Mouse (Mus musculus): ENCODE measurements around the gene Tnfaip8l1. TPM values are rescaled to one million over a fixed set of nuclear protein-coding genes. Genes with fewer than 3 reads are reported as not detected.

Gene Tnfaip8l1
- polyA plus RNA-seq, 1 experiment from 2014 or later, result 1.2 TPM

- Histone ChIP-seq H3K36me3 (ENCODE audit: inconsistent target) (no peaks in the 10 kb centered on the region), H3K27ac (no peak overlapping the region), H3K79me2 (ENCODE audit: inconsistent target) (no peaks in the 10 kb centered on the region), H3K4me3 (ENCODE audit: inconsistent target) (no peak overlapping the region)
- 49% methylated on average over 9 of the region's 9 CpGs for WGBS (ENCODE audit: missing documents)
These were observed 14.0 kb upstream of the Tnfaip8l1 start for GRCm38 (mm10) chr17:56148280-56148679.

- Histone ChIP-seq H3K27ac (no peak overlapping the region), H3K4me3 (ENCODE audit: inconsistent target) (no peak overlapping the region), H3K36me3 (ENCODE audit: inconsistent target) (no peaks in the 10 kb centered on the region), H3K79me2 (ENCODE audit: inconsistent target) (no peaks in the 10 kb centered on the region)
- 10% methylated on average over 28 of the region's 30 CpGs for WGBS (ENCODE audit: missing documents)
These were observed 13.3 kb upstream of the Tnfaip8l1 start for GRCm38 (mm10) chr17:56148790-56149618.

GRCm38 (mm10) chr17:56149897-56150296 lies 12.4 kb upstream of the Tnfaip8l1 start:
- no peak overlapping the region for H3K27ac ChIP-seq
- 73% methylated on average over 2 of the region's 2 CpGs for WGBS (ENCODE audit: missing documents)
- no peaks in the 10 kb centered on the region for H3K36me3 ChIP-seq (ENCODE audit: inconsistent target)
- H3K4me3 ChIP-seq (ENCODE audit: inconsistent target), result no peak overlapping the region
- H3K79me2 ChIP-seq (ENCODE audit: inconsistent target), result no peaks in the 10 kb centered on the region

- Histone ChIP-seq H3K36me3 (ENCODE audit: inconsistent target) (no peaks in the 10 kb centered on the region), H3K79me2 (ENCODE audit: inconsistent target) (no peaks in the 10 kb centered on the region), H3K4me3 (ENCODE audit: inconsistent target) (no peak overlapping the region), H3K27ac (no peak overlapping the region)
- 25% methylated on average over 9 of the region's 9 CpGs for WGBS (ENCODE audit: missing documents)
These were observed 8.6 kb upstream of the Tnfaip8l1 start for GRCm38 (mm10) chr17:56153643-56154042.

- 4% methylated on average over 9 of the region's 9 CpGs for WGBS (ENCODE audit: missing documents)
- H3K27ac ChIP-seq, result no peak overlapping the region
- H3K4me3 ChIP-seq (ENCODE audit: inconsistent target), result no peak overlapping the region
- H3K79me2 ChIP-seq (ENCODE audit: inconsistent target), result no peaks in the 10 kb centered on the region
- H3K36me3 ChIP-seq (ENCODE audit: inconsistent target), result no peaks in the 10 kb centered on the region
These were observed 2.5 kb upstream of the Tnfaip8l1 start for GRCm38 (mm10) chr17:56159729-56160128.

GRCm38 (mm10) chr17:56163523-56164102 lies 1.3 kb downstream of the Tnfaip8l1 start:
- whole genome bisulfite sequencing (ENCODE audit: missing documents), result 89% methylated on average over 6 of the region's 6 CpGs
- no peaks in the 10 kb centered on the region for H3K79me2 ChIP-seq (ENCODE audit: inconsistent target)
- H3K27ac ChIP-seq, result no peak overlapping the region
- no peaks in the 10 kb centered on the region for H3K36me3 ChIP-seq (ENCODE audit: inconsistent target)
- H3K4me3 ChIP-seq (ENCODE audit: inconsistent target), result no peak overlapping the region

GRCm38 (mm10) chr17:56164510-56164909 lies 2.2 kb downstream of the Tnfaip8l1 start:
- Histone ChIP-seq H3K79me2 (ENCODE audit: inconsistent target) (no peaks in the 10 kb centered on the region), H3K36me3 (ENCODE audit: inconsistent target) (no peaks in the 10 kb centered on the region), H3K27ac (no peak overlapping the region), H3K4me3 (ENCODE audit: inconsistent target) (no peak overlapping the region)
- WGBS (ENCODE audit: missing documents), result 49% methylated on average over 3 of the region's 3 CpGs

GRCm38 (mm10) chr17:56165671-56166070 lies 3.4 kb downstream of the Tnfaip8l1 start:
- WGBS (ENCODE audit: missing documents), result 93% methylated on average over 9 of the region's 11 CpGs
- no peak overlapping the region for H3K27ac ChIP-seq

GRCm38 (mm10) chr17:56169830-56170229 lies 7.6 kb downstream of the Tnfaip8l1 start:
- Histone ChIP-seq H3K36me3 (ENCODE audit: inconsistent target) (no peaks in the 10 kb centered on the region), H3K79me2 (ENCODE audit: inconsistent target) (no peaks in the 10 kb centered on the region), H3K27ac (no peak overlapping the region), H3K4me3 (ENCODE audit: inconsistent target) (no peak overlapping the region)
- WGBS (ENCODE audit: missing documents), result 43% methylated on average over 6 of the region's 6 CpGs

More at GRCm38 (mm10) chr17:56165671-56166070, 3.4 kb downstream of the Tnfaip8l1 start:
- Histone ChIP-seq H3K4me3 (ENCODE audit: inconsistent target) (no peak overlapping the region), H3K36me3 (ENCODE audit: inconsistent target) (no peaks in the 10 kb centered on the region), H3K79me2 (ENCODE audit: inconsistent target) (no peaks in the 10 kb centered on the region)

GRCm38 (mm10) chr17:56170636-56171035 lies 8.4 kb downstream of the Tnfaip8l1 start:
- Histone ChIP-seq H3K27ac (no peak overlapping the region), H3K36me3 (ENCODE audit: inconsistent target) (0 out of 2 replicates have a peak, but pooled peaks cover 6% of the 10 kb centered on the region), H3K79me2 (ENCODE audit: inconsistent target) (no peaks in the 10 kb centered on the region), H3K4me3 (ENCODE audit: inconsistent target) (no peak overlapping the region)
- 97% methylated on average over 10 of the region's 10 CpGs for WGBS (ENCODE audit: missing documents)

GRCm38 (mm10) chr17:56171456-56171855 lies 9.2 kb downstream of the Tnfaip8l1 start:
- Histone ChIP-seq H3K79me2 (ENCODE audit: inconsistent target) (no peaks in the 10 kb centered on the region), H3K36me3 (ENCODE audit: inconsistent target) (peaks cover 11% of the 10 kb centered on the region; the same call in 1 of the 2 replicates), H3K27ac (no peak overlapping the region), H3K4me3 (ENCODE audit: inconsistent target) (no peak overlapping the region)
- 89% methylated on average over 9 of the region's 9 CpGs for WGBS (ENCODE audit: missing documents)

GRCm38 (mm10) chr17:56171881-56172280 lies 9.6 kb downstream of the Tnfaip8l1 start:
- 97% methylated on average over 16 of the region's 17 CpGs for WGBS (ENCODE audit: missing documents)
- Histone ChIP-seq H3K79me2 (ENCODE audit: inconsistent target) (no peaks in the 10 kb centered on the region), H3K4me3 (ENCODE audit: inconsistent target) (no peak overlapping the region), H3K27ac (no peak overlapping the region), H3K36me3 (ENCODE audit: inconsistent target) (peaks cover 15% of the 10 kb centered on the region)

- H3K4me3 ChIP-seq (ENCODE audit: inconsistent target), result no peak overlapping the region
- 81% methylated on average over 10 of the region's 10 CpGs for WGBS (ENCODE audit: missing documents)
- no peaks in the 10 kb centered on the region for H3K79me2 ChIP-seq (ENCODE audit: inconsistent target)
- no peak overlapping the region for H3K27ac ChIP-seq
- peaks cover 32% of the 10 kb centered on the region for H3K36me3 ChIP-seq (ENCODE audit: inconsistent target)
These were observed 11.2 kb downstream of the Tnfaip8l1 start for GRCm38 (mm10) chr17:56173401-56174046.

GRCm38 (mm10) chr17:56175416-56175815 lies 13.1 kb downstream of the Tnfaip8l1 start:
- Histone ChIP-seq H3K36me3 (ENCODE audit: inconsistent target) (peaks cover 44% of the 10 kb centered on the region), H3K79me2 (ENCODE audit: inconsistent target) (no peaks in the 10 kb centered on the region; the same call in 1 of the 2 replicates), H3K27ac (no peak overlapping the region), H3K4me3 (ENCODE audit: inconsistent target) (no peak overlapping the region)
- WGBS (ENCODE audit: missing documents), result 94% methylated on average over 3 of the region's 3 CpGs

Measured in macrophage (primary cell).